In the genomic region with DNA sequence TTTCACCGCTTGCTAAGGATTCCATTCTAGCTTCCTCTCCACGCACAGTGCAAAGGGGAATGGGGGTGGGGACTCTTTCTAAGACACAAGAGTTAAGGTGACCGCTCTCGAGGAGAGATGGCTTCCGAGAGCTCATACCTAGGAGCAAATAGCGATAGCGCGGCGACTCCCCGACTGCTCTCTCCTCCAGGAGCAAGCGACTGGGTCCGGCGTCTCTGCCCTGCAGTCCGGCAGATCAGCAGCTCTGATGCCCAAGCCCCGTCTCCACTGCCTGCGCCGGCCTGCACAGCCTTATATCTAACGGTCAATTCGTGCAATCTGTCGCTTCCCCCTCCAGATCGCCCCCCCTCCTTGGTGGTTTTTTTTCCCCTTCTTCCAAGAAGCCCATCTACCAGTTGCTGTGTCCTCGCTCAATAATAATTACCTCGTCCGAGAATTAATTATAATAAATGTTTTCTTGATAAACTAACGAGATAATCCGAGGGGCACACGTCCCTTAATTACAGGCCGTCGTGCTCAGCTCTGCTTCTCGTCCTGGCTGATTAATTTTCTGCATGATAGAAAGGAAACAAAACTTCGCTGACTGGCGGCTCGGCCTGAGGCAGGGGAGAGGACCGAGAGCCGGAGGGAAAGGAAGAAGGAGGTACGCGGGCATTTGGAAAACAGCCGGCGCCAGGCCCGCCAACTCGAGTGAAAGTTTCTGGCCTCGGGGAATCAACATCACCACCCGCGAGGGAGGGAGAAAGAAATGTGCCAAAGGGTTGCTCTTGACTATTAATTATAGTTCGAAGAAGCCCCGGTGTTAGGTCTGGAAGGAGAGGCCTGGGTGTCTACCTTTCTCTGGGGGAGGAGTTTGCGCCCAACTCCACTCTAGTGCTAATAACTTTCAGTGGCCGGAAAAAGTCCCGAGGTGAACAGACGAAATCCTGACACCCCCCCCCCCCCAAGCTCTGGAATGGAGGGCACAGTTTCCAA, we compare ENCODE assay signal across 10 mouse cellular contexts. TPM values are rescaled to one million over a fixed set of nuclear protein-coding genes. Genes with fewer than 3 reads are reported as not detected.
DNase-seq lines count a peak whose midpoint lies in the region; ATAC-seq and TF ChIP-seq lines count a peak whose summit lies in the region.
"Had no signal": no experiment of that assay in that cellular context is flagged by ENCODE, and none has a peak within 500 bp of the region (broad histone marks: within the 10 kb centered on the region; RNA-seq: fewer than 3 reads in every experiment).

No protein-coding gene starts in this region.

- peak overlapping the region; percentile 66 for H3K4me2 ChIP-seq in forebrain, embryonic 12.5 days

- under 1% methylated on average over 50 of the region's 50 CpGs for WGBS in forebrain, embryonic 12.5 days

- TF ChIP-seq CTCF in layer of hippocampus, adult 2 months (conservative IDR thresholded peaks at IDR 0.05): no peak

- H3K27me3 ChIP-seq in forebrain, embryonic 12.5 days: peaks cover 74% of the 10 kb centered on the region

- peak; percentile 24 for DNase-seq in cerebellum, adult 11 months
- no peak for DNase-seq in cerebellum, adult 11-12 months
- DNase-seq in ES-E14 (ENCODE audit: low read depth, low spot score): no peak
- DNase-seq in kidney, postnatal 4 days: peak; percentile 43 to 70
- no peak for DNase-seq in right cerebral cortex, postnatal 4 days
- no peak for DNase-seq in layer of hippocampus, adult 2 months (ENCODE audit: low spot score in 2 of 2)
- DNase-seq in thymus, adult 18-20 months: no peak

- H3K4me3 ChIP-seq in ES-E14 (ENCODE audit: insufficient read depth in 1 of 2, low read depth in 1 of 2, low read length in 2 of 2, poor library complexity in 1 of 2, severe bottlenecking in 1 of 2): peak overlapping the region; percentile 53 to 56
- H3K4me3 ChIP-seq in forebrain, embryonic 12.5 days (replicated peaks): peak overlapping the region; percentile 58
- H3K4me3 ChIP-seq in layer of hippocampus, adult 2 months: no peak overlapping the region
- H3K4me3 ChIP-seq: erythroblast, embryonic 14.5 days had no signal

- H3K9me3 ChIP-seq in ES-E14 (ENCODE audit: control insufficient read depth, insufficient read depth, low read depth, low read length): no peaks in the 10 kb centered on the region
- H3K9me3 ChIP-seq in forebrain, embryonic 12.5 days: no peaks in the 10 kb centered on the region

- H3K27ac ChIP-seq in ES-E14 (ENCODE audit: insufficient read depth, low read depth, low read length, poor library complexity, severe bottlenecking): no peak overlapping the region
- peak overlapping the region; percentile 84 for H3K27ac ChIP-seq in forebrain, embryonic 12.5 days
- no peak overlapping the region for H3K27ac ChIP-seq in layer of hippocampus, adult 2 months

- in situ Hi-C loops in ES-E14 (cut with MboI; ENCODE audit: low sequenced_read_pairs in 2 of 2, unreplicated experiment in 2 of 2): no loop called here

- peaks cover 2% of the 10 kb centered on the region; the same call in 1 of the 2 replicates for H3K36me3 ChIP-seq in ES-E14 (ENCODE audit: control insufficient read depth, insufficient read depth, low read length, poor library complexity, severe bottlenecking)
- H3K36me3 ChIP-seq in forebrain, embryonic 12.5 days (replicated peaks): no peaks in the 10 kb centered on the region

- H3K9ac ChIP-seq in ES-E14 (ENCODE audit: insufficient read depth, low read depth, low read length, poor library complexity, severe bottlenecking): peak overlapping the region; percentile 40
- H3K9ac ChIP-seq in forebrain, embryonic 12.5 days: peak overlapping the region; percentile 82

- peak; percentile 33; the same call in 1 of the 2 replicates for ATAC-seq in forebrain, embryonic 12.5 days (ENCODE audit: low FRiP score)

- H3K4me1 ChIP-seq in ES-E14 (ENCODE audit: control insufficient read depth in 2 of 2, insufficient read depth in 2 of 2, low read length in 2 of 2, poor library complexity in 1 of 2): peaks cover 3 to 4% of the 10 kb centered on the region in 2 experiments
- peaks cover 58% of the 10 kb centered on the region for H3K4me1 ChIP-seq in forebrain, embryonic 12.5 days

TF ChIP-seq in ES-E14, 5 proteins besides CTCF, POLR2A, EP300 and RAD21:
- TF ChIP-seq HCFC1 (IDR thresholded peaks at IDR 0.05; ENCODE audit: borderline replicate concordance, insufficient read depth, low read length): no peak

RNA-seq across cellular contexts. Expression of a gene that starts 8.5 kb away (rescaled TPM):
- 12.3 and 16.3 TPM in 2 replicates for total RNA-seq in ES-E14 (2012; rRNA removed)
- polyA plus RNA-seq in forebrain, embryonic 12.5 days (2016; fragmentation: Nextera tagmentation; extraction: Ambion mirVana): 56.7 and 59.3 TPM in 2 replicates
- total RNA-seq in layer of hippocampus, adult 2 months (2021): under 1 TPM; 0.32 to 0.97 TPM
- polyA plus RNA-seq: C2C12; erythroblast, embryonic 14.5 days had no signal

Comparison
In these comparisons a context has a peak if more than half of its experiments do, and no peak if none do; other contexts are left out.
1. DNase-seq: peak in cerebellum, adult 11 months (single experiment) and kidney, postnatal 4 days (2 of 2); none in cerebellum, adult 11-12 months (single experiment), ES-E14 (single experiment), right cerebral cortex, postnatal 4 days (single experiment), layer of hippocampus, adult 2 months (0 of 2) and thymus, adult 18-20 months (0 of 2).